Mouse (Mus musculus) spleen, postnatal 36 days (tissue): ENCODE results near the gene Flg2.

Experiments
- DNase-seq, 2 experiments: peaks; one replicate each; pipeline ENCODE4 v3.0.0; 2022; ENCODE audit warnings: low spot score in 2 of 2, mixed read lengths in 1 of 2

The Flg2 gene

GRCm38 (mm10) chr3:93196978-93197377 lies at the start of gene Flg2:
Gene Flg2, plus strand, starts transcription at chr3:93197278.
- DNase-seq, result no peak

GRCm38 (mm10) chr3:93162502-93162901 lies 34.6 kb upstream of the Flg2 start:
- no peak for DNase-seq

- DNase-seq, result no peak
These were observed 34.0 kb upstream of the Flg2 start for GRCm38 (mm10) chr3:93162996-93163592.

- no peak for DNase-seq
These were observed 16.2 kb upstream of the Flg2 start for GRCm38 (mm10) chr3:93180856-93181255.

- no peak for DNase-seq
These were observed 4.9 kb downstream of the Flg2 start for GRCm38 (mm10) chr3:93201955-93202354.

GRCm38 (mm10) chr3:93202499-93202898 lies 5.4 kb downstream of the Flg2 start:
- DNase-seq, result no peak
